Mouse (Mus musculus): Measurements from ENCODE around the gene Hoxc12. TPM values are rescaled to one million over a fixed set of nuclear protein-coding genes. Genes with fewer than 3 reads are reported as not detected.
A peak's percentile ranks its signal among the peaks of the same experiment; 100 is the strongest.

Gene Hoxc12
- polyA plus RNA-seq, 1 experiment: not detected

- no peak for TF ChIP-seq CTCF (IDR thresholded peaks at IDR 0.05; ENCODE audit: control insufficient read depth, insufficient read depth, insufficient replicate concordance, low read depth, low read length)
- no peak for TF ChIP-seq POLR2A (IDR thresholded peaks at IDR 0.05; ENCODE audit: control insufficient read depth, low read depth, low read length)
- Histone ChIP-seq H3K36me3 (ENCODE audit: control insufficient read depth, insufficient read depth, low read length) (no peaks in the 10 kb centered on the region), H3K4me3 (ENCODE audit: control insufficient read depth, low read depth, low read length) (no peak overlapping the region), H3K4me1 (ENCODE audit: control insufficient read depth, insufficient read depth, low read length) (peaks cover 11% of the 10 kb centered on the region), H3K27me3 (ENCODE audit: control insufficient read depth, insufficient read depth, low read length) (peaks cover 10% of the 10 kb centered on the region), H3K27ac (ENCODE audit: control insufficient read depth, insufficient read depth, low read depth, low read length) (no peak overlapping the region)
These were observed 13.7 kb upstream of the Hoxc12 start for GRCm38 (mm10) chr15:102922636-102923500.

GRCm38 (mm10) chr15:102927032-102927645, 9.4 kb upstream of the Hoxc12 start:
- Histone ChIP-seq H3K4me1 (ENCODE audit: control insufficient read depth, insufficient read depth, low read length) (peaks cover 4% of the 10 kb centered on the region), H3K27ac (ENCODE audit: control insufficient read depth, insufficient read depth, low read depth, low read length) (no peak overlapping the region), H3K4me3 (ENCODE audit: control insufficient read depth, low read depth, low read length) (no peak overlapping the region), H3K36me3 (ENCODE audit: control insufficient read depth, insufficient read depth, low read length) (no peaks in the 10 kb centered on the region), H3K27me3 (ENCODE audit: control insufficient read depth, insufficient read depth, low read length) (peaks cover 3% of the 10 kb centered on the region)
- TF ChIP-seq POLR2A (IDR thresholded peaks at IDR 0.05; ENCODE audit: control insufficient read depth, low read depth, low read length): no peak
- TF ChIP-seq CTCF (IDR thresholded peaks at IDR 0.05; ENCODE audit: control insufficient read depth, insufficient read depth, insufficient replicate concordance, low read depth, low read length): no peak

GRCm38 (mm10) chr15:102931706-102932358, 4.7 kb upstream of the Hoxc12 start:
- Histone ChIP-seq H3K27ac (ENCODE audit: control insufficient read depth, insufficient read depth, low read depth, low read length) (no peak overlapping the region), H3K4me3 (ENCODE audit: control insufficient read depth, low read depth, low read length) (no peak overlapping the region), H3K36me3 (ENCODE audit: control insufficient read depth, insufficient read depth, low read length) (no peaks in the 10 kb centered on the region), H3K27me3 (ENCODE audit: control insufficient read depth, insufficient read depth, low read length) (peaks cover 10% of the 10 kb centered on the region), H3K4me1 (ENCODE audit: control insufficient read depth, insufficient read depth, low read length) (peaks cover 4% of the 10 kb centered on the region)
- TF ChIP-seq POLR2A (IDR thresholded peaks at IDR 0.05; ENCODE audit: control insufficient read depth, low read depth, low read length): no peak
- TF ChIP-seq CTCF (IDR thresholded peaks at IDR 0.05; ENCODE audit: control insufficient read depth, insufficient read depth, insufficient replicate concordance, low read depth, low read length): no peak

GRCm38 (mm10) chr15:102934438-102934837, 2.1 kb upstream of the Hoxc12 start:
- Histone ChIP-seq H3K27me3 (ENCODE audit: control insufficient read depth, insufficient read depth, low read length) (peaks cover 12% of the 10 kb centered on the region), H3K4me3 (ENCODE audit: control insufficient read depth, low read depth, low read length) (no peak overlapping the region), H3K27ac (ENCODE audit: control insufficient read depth, insufficient read depth, low read depth, low read length) (no peak overlapping the region), H3K36me3 (ENCODE audit: control insufficient read depth, insufficient read depth, low read length) (no peaks in the 10 kb centered on the region), H3K4me1 (ENCODE audit: control insufficient read depth, insufficient read depth, low read length) (peaks cover 8% of the 10 kb centered on the region)
- TF ChIP-seq CTCF (IDR thresholded peaks at IDR 0.05; ENCODE audit: control insufficient read depth, insufficient read depth, insufficient replicate concordance, low read depth, low read length): no peak
- no peak for TF ChIP-seq POLR2A (IDR thresholded peaks at IDR 0.05; ENCODE audit: control insufficient read depth, low read depth, low read length)

GRCm38 (mm10) chr15:102934897-102935296, 1.7 kb upstream of the Hoxc12 start:
- Histone ChIP-seq H3K36me3 (ENCODE audit: control insufficient read depth, insufficient read depth, low read length) (no peaks in the 10 kb centered on the region), H3K27ac (ENCODE audit: control insufficient read depth, insufficient read depth, low read depth, low read length) (no peak overlapping the region), H3K27me3 (ENCODE audit: control insufficient read depth, insufficient read depth, low read length) (peaks cover 12% of the 10 kb centered on the region), H3K4me1 (ENCODE audit: control insufficient read depth, insufficient read depth, low read length) (peaks cover 8% of the 10 kb centered on the region), H3K4me3 (ENCODE audit: control insufficient read depth, low read depth, low read length) (no peak overlapping the region)
- no peak for TF ChIP-seq POLR2A (IDR thresholded peaks at IDR 0.05; ENCODE audit: control insufficient read depth, low read depth, low read length)
- no peak for TF ChIP-seq CTCF (IDR thresholded peaks at IDR 0.05; ENCODE audit: control insufficient read depth, insufficient read depth, insufficient replicate concordance, low read depth, low read length)

- no peak for TF ChIP-seq CTCF (IDR thresholded peaks at IDR 0.05; ENCODE audit: control insufficient read depth, insufficient read depth, insufficient replicate concordance, low read depth, low read length)
- no peak for TF ChIP-seq POLR2A (IDR thresholded peaks at IDR 0.05; ENCODE audit: control insufficient read depth, low read depth, low read length)
- Histone ChIP-seq H3K27ac (ENCODE audit: control insufficient read depth, insufficient read depth, low read depth, low read length) (no peak overlapping the region), H3K27me3 (ENCODE audit: control insufficient read depth, insufficient read depth, low read length) (peaks cover 12% of the 10 kb centered on the region), H3K4me1 (ENCODE audit: control insufficient read depth, insufficient read depth, low read length) (peaks cover 6% of the 10 kb centered on the region), H3K4me3 (ENCODE audit: control insufficient read depth, low read depth, low read length) (peak overlapping the region; percentile 21), H3K36me3 (ENCODE audit: control insufficient read depth, insufficient read depth, low read length) (no peaks in the 10 kb centered on the region)
These were observed 594 bp downstream of the Hoxc12 start for GRCm38 (mm10) chr15:102937036-102937666.

Data from testis, adult 2 months (tissue).